Mouse (Mus musculus) myocyte (in vitro differentiated cells): ENCODE data around the gene Arl13b. TPM values are rescaled to one million over a fixed set of nuclear protein-coding genes. Genes with fewer than 3 reads are reported as not detected.

Experiments
- H3K27me3 ChIP-seq: one replicate; pipeline ENCODE4 v1.6.1; 2011; ENCODE audit not compliant: control insufficient read depth, insufficient read depth, insufficient read length
- H3K36me3 ChIP-seq: one replicate; pipeline ENCODE4 v1.6.1; 2011; ENCODE audit not compliant: control insufficient read depth, insufficient read depth
- H3K4me2 ChIP-seq: one replicate; pipeline ENCODE4 v1.6.1; 2011; ENCODE audit warnings: low read depth, control low read depth
- H3K4me3 ChIP-seq: one replicate; pipeline ENCODE4 v1.5.1; 2011; ENCODE audit warnings: mild to moderate bottlenecking, control low read depth, moderate library complexity
- H3K79me2 ChIP-seq: one replicate; pipeline ENCODE4 v1.6.1; 2011; ENCODE audit not compliant: control insufficient read depth, insufficient read depth
- H3ac ChIP-seq: one replicate; pipeline ENCODE4 v1.6.1; 2011; ENCODE audit not compliant: control insufficient read depth, insufficient read length
- CEBPB ChIP-seq: IDR thresholded peaks from 2 replicates; pipeline ENCODE4 v1.6.1; 2011; ENCODE audit warnings: mild to moderate bottlenecking, moderate library complexity; ENCODE audit not compliant: poor library complexity, insufficient read depth, severe bottlenecking
- E2F4 ChIP-seq: IDR thresholded peaks from one replicate; pipeline ENCODE4 v1.6.1; 2011; ENCODE audit warnings: mild to moderate bottlenecking, control low read depth, moderate library complexity; ENCODE audit not compliant: insufficient read depth
- MAX ChIP-seq: IDR thresholded peaks from one replicate; pipeline ENCODE4 v1.6.1; 2011; ENCODE audit warnings: low read depth, mild to moderate bottlenecking, control low read depth
- MYOD1 ChIP-seq, 3 experiments: IDR thresholded peaks; one replicate each; pipeline ENCODE4 v1.6.1; 2011; ENCODE audit warnings: control low read depth in 2 of 3, low read depth in 2 of 3, mild to moderate bottlenecking in 2 of 3, moderate library complexity in 1 of 3; ENCODE audit not compliant: insufficient read length in 2 of 3, control insufficient read depth in 1 of 3
- MYOG ChIP-seq, 3 experiments: IDR thresholded peaks; one replicate each; pipeline ENCODE4 v1.6.1; 2011; ENCODE audit warnings: control low read depth in 2 of 3, low read depth in 2 of 3, mild to moderate bottlenecking in 2 of 3; ENCODE audit not compliant: insufficient read length in 2 of 3, control insufficient read depth in 1 of 3, insufficient read depth in 1 of 3
- POLR2A ChIP-seq: IDR thresholded peaks from one replicate; pipeline ENCODE4 v1.6.1; 2011; ENCODE audit warnings: low read depth, mild to moderate bottlenecking, control low read depth, moderate library complexity; ENCODE audit not compliant: insufficient read length
- POLR2AphosphoS2 ChIP-seq: IDR thresholded peaks from one replicate; pipeline ENCODE4 v1.6.1; 2011; ENCODE audit warnings: low read depth, control low read depth; ENCODE audit not compliant: insufficient read length
- REST ChIP-seq: IDR thresholded peaks from one replicate; pipeline ENCODE4 v1.6.1; 2011; ENCODE audit warnings: mild to moderate bottlenecking, control low read depth, moderate library complexity; ENCODE audit not compliant: insufficient read depth, insufficient read length
- SRF ChIP-seq: IDR thresholded peaks from one replicate; pipeline ENCODE4 v1.6.1; 2011; ENCODE audit warnings: low read depth; ENCODE audit not compliant: control insufficient read depth, insufficient read length
- TCF12 ChIP-seq: IDR thresholded peaks from one replicate; pipeline ENCODE4 v1.6.1; 2011; ENCODE audit warnings: mild to moderate bottlenecking, control low read depth; ENCODE audit not compliant: poor library complexity, insufficient read depth, severe bottlenecking
- TCF3 ChIP-seq: IDR thresholded peaks from one replicate; pipeline ENCODE4 v1.6.1; 2011; ENCODE audit warnings: low read depth, control low read depth; ENCODE audit not compliant: insufficient read length
- USF1 ChIP-seq: IDR thresholded peaks from one replicate; pipeline ENCODE4 v1.6.1; 2011; ENCODE audit warnings: low read depth, mild to moderate bottlenecking, control low read depth, moderate library complexity
- polyA plus RNA-seq: library from polyadenylated mRNA; unstranded; fragments of >200 nt; fragmentation: generic; extraction: Trizol; gene quantifications from one replicate; pipeline ENCODE4 v1.2.1, GENCODE M21; 2012; ENCODE audit warnings: missing spikeins

The Arl13b gene
- polyA plus RNA-seq, 1 experiment: 5.3 TPM

- TF ChIP-seq POLR2A (no peak), SRF (no peak), POLR2AphosphoS2 (no peak), MAX (no peak), MYOD1 (IDR thresholded peaks at IDR 0.05; ENCODE audit: control insufficient read depth in 1 of 3, insufficient read length in 2 of 3, low read depth in 2 of 3) (no peak), TCF3 (no peak), USF1 (no peak), MYOG (IDR thresholded peaks at IDR 0.05; ENCODE audit: control insufficient read depth in 1 of 3, insufficient read depth in 1 of 3, insufficient read length in 2 of 3, low read depth in 2 of 3) (no peak)
- Histone ChIP-seq H3K27me3 (no peaks in the 10 kb centered on the region), H3ac (no peak within 1 kb of the TSS), H3K79me2 (no peaks in the 10 kb centered on the region), H3K36me3 (no peaks in the 10 kb centered on the region), H3K4me2 (no peak within 1 kb of the TSS), H3K4me3 (no peak within 1 kb of the TSS)
These were observed 32.3 kb downstream of the Arl13b start, which contains the start of gene Stx19 for GRCm38 (mm10) chr16:62814491-62814890. TSS of gene Stx19 (plus strand) at chr16:62814676.

GRCm38 (mm10) chr16:62813790-62814189 is 33.0 kb downstream of the Arl13b start:
- no peaks in the 10 kb centered on the region for H3K27me3 ChIP-seq
- TF ChIP-seq POLR2AphosphoS2 (no peak), POLR2A (no peak), CEBPB (no peak), MYOD1 (IDR thresholded peaks at IDR 0.05; ENCODE audit: control insufficient read depth in 1 of 3, insufficient read length in 2 of 3, low read depth in 2 of 3) (no peak)
- no peak overlapping the region for H3K4me2 ChIP-seq
- H3K79me2 ChIP-seq: no peaks in the 10 kb centered on the region
- H3ac ChIP-seq: no peak overlapping the region
- H3K4me3 ChIP-seq: no peak overlapping the region
- no peaks in the 10 kb centered on the region for H3K36me3 ChIP-seq

GRCm38 (mm10) chr16:62810855-62811254 is 36.0 kb downstream of the Arl13b start:
- H3ac ChIP-seq: no peak overlapping the region
- no peak overlapping the region for H3K4me3 ChIP-seq
- H3K27me3 ChIP-seq: no peaks in the 10 kb centered on the region
- H3K36me3 ChIP-seq: no peaks in the 10 kb centered on the region
- no peaks in the 10 kb centered on the region for H3K79me2 ChIP-seq
- no peak for TF ChIP-seq POLR2A
- no peak for TF ChIP-seq MYOD1 (IDR thresholded peaks at IDR 0.05; ENCODE audit: control insufficient read depth in 1 of 3, insufficient read length in 2 of 3, low read depth in 2 of 3)
- TF ChIP-seq USF1: no peak
- no peak overlapping the region for H3K4me2 ChIP-seq

- H3K36me3 ChIP-seq: no peaks in the 10 kb centered on the region
- no peaks in the 10 kb centered on the region for H3K27me3 ChIP-seq
- H3K4me3 ChIP-seq: no peak overlapping the region
- no peak overlapping the region for H3ac ChIP-seq
- TF ChIP-seq TCF3: no peak
- no peak for TF ChIP-seq E2F4
- no peak for TF ChIP-seq USF1
- TF ChIP-seq POLR2A: no peak
- TF ChIP-seq POLR2AphosphoS2: no peak
- TF ChIP-seq MAX: no peak
- no peak for TF ChIP-seq TCF12
- TF ChIP-seq REST: no peak
- no peak for TF ChIP-seq MYOG (IDR thresholded peaks at IDR 0.05; ENCODE audit: control insufficient read depth in 1 of 3, insufficient read depth in 1 of 3, insufficient read length in 2 of 3, low read depth in 2 of 3)
- TF ChIP-seq MYOD1 (IDR thresholded peaks at IDR 0.05; ENCODE audit: control insufficient read depth in 1 of 3, insufficient read length in 2 of 3, low read depth in 2 of 3): no peak
- TF ChIP-seq SRF: no peak
- no peak for TF ChIP-seq CEBPB
- H3K79me2 ChIP-seq: no peaks in the 10 kb centered on the region
- no peak overlapping the region for H3K4me2 ChIP-seq
These were observed 39.4 kb downstream of the Arl13b start for GRCm38 (mm10) chr16:62807249-62807979.

GRCm38 (mm10) chr16:62804621-62805020 is 42.2 kb downstream of the Arl13b start:
- no peak overlapping the region for H3K4me2 ChIP-seq
- H3K4me3 ChIP-seq: no peak overlapping the region
- no peak overlapping the region for H3ac ChIP-seq
- TF ChIP-seq SRF: no peak
- TF ChIP-seq REST: no peak
- TF ChIP-seq TCF3: no peak
- TF ChIP-seq MYOG (IDR thresholded peaks at IDR 0.05; ENCODE audit: control insufficient read depth in 1 of 3, insufficient read depth in 1 of 3, insufficient read length in 2 of 3, low read depth in 2 of 3): no peak
- TF ChIP-seq MYOD1 (IDR thresholded peaks at IDR 0.05; ENCODE audit: control insufficient read depth in 1 of 3, insufficient read length in 2 of 3, low read depth in 2 of 3): no peak
- no peak for TF ChIP-seq POLR2AphosphoS2
- TF ChIP-seq E2F4: no peak
- no peak for TF ChIP-seq MAX
- no peak for TF ChIP-seq POLR2A
- TF ChIP-seq USF1: no peak
- TF ChIP-seq TCF12: no peak
- no peak for TF ChIP-seq CEBPB
- no peaks in the 10 kb centered on the region for H3K79me2 ChIP-seq
- peaks cover 4% of the 10 kb centered on the region for H3K36me3 ChIP-seq
- H3K27me3 ChIP-seq: no peaks in the 10 kb centered on the region
